Mouse (Mus musculus) liver, embryonic 14.5 days (tissue): ENCODE data around the gene Tmc8.

Source experiments
- CTCF ChIP-seq: IDR thresholded peaks from 2 replicates; pipeline ENCODE4 v1.5.1; 2016; ENCODE audit warnings: antibody characterized with exemption, low read depth, control low read depth
- EP300 ChIP-seq: IDR thresholded peaks from 2 replicates; pipeline ENCODE4 v1.6.1; 2016; ENCODE audit warnings: antibody characterized with exemption, low read depth

DNA sequence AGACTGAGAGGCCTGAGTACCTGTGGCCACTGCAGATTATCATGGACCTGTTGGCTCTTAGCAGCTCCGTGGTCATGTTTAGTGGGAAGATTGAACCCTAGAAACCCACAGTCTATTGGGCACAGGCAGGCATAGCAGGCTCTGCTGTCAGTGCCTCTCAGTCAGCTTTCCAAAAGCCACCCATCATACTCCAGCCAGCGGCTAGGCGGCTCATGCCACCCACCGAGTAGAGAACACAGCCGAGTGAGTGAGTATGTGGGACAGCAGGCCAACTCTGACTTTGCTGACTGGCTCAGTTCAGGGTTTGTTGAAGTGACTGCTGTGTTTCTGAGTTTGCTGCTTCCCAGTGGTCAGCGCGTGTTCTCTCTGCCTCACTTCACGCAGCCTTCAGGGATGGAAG lies 39.6 kb upstream of the Tmc8 start:
- TF ChIP-seq CTCF, result no peak
- TF ChIP-seq EP300, result no peak
